Mouse (Mus musculus) E14TG2a.4 (cell line): ENCODE data around the gene Lingo4.

Experiments
- H3K27me3 ChIP-seq: 2 replicates; pipeline ENCODE4 v1.6.1; 2014; ENCODE audit warnings: low read length, control low read depth; ENCODE audit not compliant: insufficient read depth
- H3K36me3 ChIP-seq: 2 replicates; pipeline ENCODE4 v1.6.1; 2014; ENCODE audit warnings: low read length, control low read depth; ENCODE audit not compliant: insufficient read depth
- H3K4me1 ChIP-seq: replicated peaks from 2 replicates; pipeline ENCODE4 v1.6.1; 2014; ENCODE audit warnings: low read depth, low read length, control low read depth
- H3K4me3 ChIP-seq: replicated peaks from 2 replicates; pipeline ENCODE4 v1.5.1; 2014; ENCODE audit warnings: mild to moderate bottlenecking, low read length
- H3K9me3 ChIP-seq: 2 replicates; pipeline ENCODE4 v1.6.1; 2014; ENCODE audit warnings: low read length, control low read depth
- CTCF ChIP-seq: conservative IDR thresholded peaks from 2 replicates; pipeline ENCODE4 v1.5.1; 2014; ENCODE audit warnings: low read length
- NANOG ChIP-seq: IDR thresholded peaks from 2 replicates; pipeline ENCODE4 v1.6.1; 2014; ENCODE audit warnings: borderline replicate concordance, low read length, mixed read lengths
- POU5F1 ChIP-seq: IDR thresholded peaks from 2 replicates; pipeline ENCODE4 v1.6.1; 2014; ENCODE audit warnings: low read length, borderline replicate concordance

Lingo4 gene

GRCm38 (mm10) chr3:94369709-94370108 is 28.6 kb upstream of the Lingo4 start:
- TF ChIP-seq POU5F1 (no peak), NANOG (no peak), CTCF (no peak)
- H3K4me1 ChIP-seq, result peaks cover 50% of the 10 kb centered on the region
- H3K4me3 ChIP-seq, result no peak overlapping the region
- H3K27me3 ChIP-seq, result peaks cover 61% of the 10 kb centered on the region
- no peaks in the 10 kb centered on the region for H3K36me3 ChIP-seq
- H3K9me3 ChIP-seq, result peaks cover 3% of the 10 kb centered on the region; the same call in 1 of the 2 replicates

- TF ChIP-seq CTCF, result no peak
- no peak for TF ChIP-seq NANOG
- TF ChIP-seq POU5F1, result no peak
- Histone ChIP-seq H3K36me3 (no peaks in the 10 kb centered on the region), H3K27me3 (peaks cover 62% of the 10 kb centered on the region), H3K4me1 (peaks cover 51% of the 10 kb centered on the region), H3K4me3 (peak overlapping the region; percentile 17; the same call in 1 of the 2 replicates), H3K9me3 (no peaks in the 10 kb centered on the region)
Observed at GRCm38 (mm10) chr3:94371637-94372036, 26.7 kb upstream of the Lingo4 start.

- no peak for TF ChIP-seq CTCF
- TF ChIP-seq POU5F1, result no peak
- no peak for TF ChIP-seq NANOG
- Histone ChIP-seq H3K36me3 (no peaks in the 10 kb centered on the region), H3K9me3 (no peaks in the 10 kb centered on the region), H3K27me3 (peaks cover 66% of the 10 kb centered on the region), H3K4me3 (0 out of 2 replicates have a peak overlapping the region, but pooled peaks have one; percentile 17), H3K4me1 (peaks cover 55% of the 10 kb centered on the region)
Observed at GRCm38 (mm10) chr3:94372038-94372437, 26.3 kb upstream of the Lingo4 start.

- peaks cover 70% of the 10 kb centered on the region for H3K27me3 ChIP-seq
- H3K36me3 ChIP-seq, result no peaks in the 10 kb centered on the region
- TF ChIP-seq NANOG (no peak), POU5F1 (no peak), CTCF (no peak)
- H3K4me3 ChIP-seq, result peak within 1 kb of the TSS; percentile 61
- peaks cover 61% of the 10 kb centered on the region for H3K4me1 ChIP-seq
- no peaks in the 10 kb centered on the region for H3K9me3 ChIP-seq
Observed at GRCm38 (mm10) chr3:94372641-94373040, 25.7 kb upstream of the Lingo4 start, which contains the start of gene Rorc. TSS of gene Rorc (plus strand) at chr3:94372794.

GRCm38 (mm10) chr3:94373090-94373489 is 25.2 kb upstream of the Lingo4 start:
- Histone ChIP-seq H3K36me3 (no peaks in the 10 kb centered on the region), H3K9me3 (no peaks in the 10 kb centered on the region), H3K27me3 (peaks cover 70% of the 10 kb centered on the region), H3K4me3 (peak overlapping the region; percentile 61), H3K4me1 (peaks cover 64% of the 10 kb centered on the region)
- no peak for TF ChIP-seq CTCF
- no peak for TF ChIP-seq POU5F1
- TF ChIP-seq NANOG, result no peak

- Histone ChIP-seq H3K36me3 (no peaks in the 10 kb centered on the region), H3K4me3 (peak overlapping the region; percentile 61; the same call in 1 of the 2 replicates), H3K9me3 (no peaks in the 10 kb centered on the region), H3K4me1 (peaks cover 62% of the 10 kb centered on the region), H3K27me3 (peaks cover 71% of the 10 kb centered on the region)
- TF ChIP-seq NANOG (no peak), POU5F1 (no peak), CTCF (no peak)
Observed at GRCm38 (mm10) chr3:94373597-94374011, 24.7 kb upstream of the Lingo4 start.

- TF ChIP-seq CTCF (no peak), POU5F1 (no peak), NANOG (no peak)
- Histone ChIP-seq H3K4me1 (peaks cover 60% of the 10 kb centered on the region), H3K9me3 (no peaks in the 10 kb centered on the region), H3K4me3 (no peak overlapping the region), H3K27me3 (peaks cover 74% of the 10 kb centered on the region), H3K36me3 (no peaks in the 10 kb centered on the region)
Observed at GRCm38 (mm10) chr3:94374636-94375035, 23.7 kb upstream of the Lingo4 start.

- TF ChIP-seq CTCF, result no peak
- no peak for TF ChIP-seq POU5F1
- no peak for TF ChIP-seq NANOG
- Histone ChIP-seq H3K9me3 (no peaks in the 10 kb centered on the region), H3K4me3 (no peak overlapping the region), H3K27me3 (peaks cover 74% of the 10 kb centered on the region), H3K36me3 (no peaks in the 10 kb centered on the region), H3K4me1 (peaks cover 58% of the 10 kb centered on the region)
Observed at GRCm38 (mm10) chr3:94375146-94375545, 23.2 kb upstream of the Lingo4 start.

- no peak for TF ChIP-seq CTCF
- TF ChIP-seq NANOG, result no peak
- no peak for TF ChIP-seq POU5F1
- Histone ChIP-seq H3K36me3 (no peaks in the 10 kb centered on the region), H3K27me3 (peaks cover 74% of the 10 kb centered on the region), H3K9me3 (no peaks in the 10 kb centered on the region), H3K4me1 (peaks cover 56% of the 10 kb centered on the region), H3K4me3 (no peak overlapping the region)
Observed at GRCm38 (mm10) chr3:94375861-94376260, 22.5 kb upstream of the Lingo4 start.
